8 mouse cellular contexts compared by ENCODE assay signal in genomic region chr6:122764446-122765297, GRCm38 (mm10). TPM values are rescaled to one million over a fixed set of nuclear protein-coding genes. Genes with fewer than 3 reads are reported as not detected.
DNase-seq lines count a peak whose midpoint lies in the region; ATAC-seq and TF ChIP-seq lines count a peak whose summit lies in the region.

No protein-coding gene starts in this region.

- peak; percentile 68 for ATAC-seq in lung, embryonic 14.5 days (ENCODE audit: insufficient read depth)
- ATAC-seq in frontal cortex, adult (ENCODE audit: low TSS enrichment): peak; percentile 60
- ATAC-seq in intestine, embryonic 15.5 days: peak; percentile 70
- peak; percentile 64 for ATAC-seq in liver, embryonic 11.5 days (replicated peaks; ENCODE audit: low FRiP score)
- ATAC-seq in neutrophil, adult 5-6 weeks (ENCODE audit: extremely low read depth, insufficient number of reproducible peaks, low FRiP score, poor library complexity, severe bottlenecking): peak; percentile 26; the same call in 1 of the 2 replicates

- peak; percentile 71 for TF ChIP-seq POLR2A in cerebellum, adult 2 months (IDR thresholded peaks at IDR 0.05; ENCODE audit: borderline replicate concordance, insufficient read depth, low read length)

- H3K27ac ChIP-seq in lung, embryonic 14.5 days (ENCODE audit: low read depth): no peak overlapping the region
- peak overlapping the region; percentile 89 for H3K27ac ChIP-seq in cerebellum, adult 2 months (ENCODE audit: insufficient read depth, low read length)
- H3K27ac ChIP-seq in intestine, embryonic 15.5 days: no peak overlapping the region
- peak overlapping the region; percentile 72 for H3K27ac ChIP-seq in liver, embryonic 11.5 days (ENCODE audit: low read depth, low read length)

- no peaks in the 10 kb centered on the region for H3K9me3 ChIP-seq in lung, embryonic 14.5 days (ENCODE audit: low read depth, low read length)
- no peaks in the 10 kb centered on the region for H3K9me3 ChIP-seq in intestine, embryonic 15.5 days
- H3K9me3 ChIP-seq in liver, embryonic 11.5 days (ENCODE audit: control insufficient read depth, low read length): no peaks in the 10 kb centered on the region

- H3K36me3 ChIP-seq in lung, embryonic 14.5 days (ENCODE audit: insufficient read depth): no peaks in the 10 kb centered on the region
- H3K36me3 ChIP-seq in intestine, embryonic 15.5 days: no peaks in the 10 kb centered on the region
- H3K36me3 ChIP-seq in liver, embryonic 11.5 days (ENCODE audit: control insufficient read depth, insufficient read depth, low read length): no peaks in the 10 kb centered on the region

- no peak for TF ChIP-seq CTCF in lung, embryonic 14.5 days (IDR thresholded peaks at IDR 0.05; ENCODE audit: low read depth)
- no peak for TF ChIP-seq CTCF in cerebellum, adult 2 months (IDR thresholded peaks at IDR 0.05; ENCODE audit: borderline replicate concordance, insufficient read depth, low read depth, low read length)

- peak overlapping the region; percentile 21 for H3K9ac ChIP-seq in lung, embryonic 14.5 days
- peak overlapping the region; percentile 37 for H3K9ac ChIP-seq in intestine, embryonic 15.5 days
- peak overlapping the region; percentile 68 for H3K9ac ChIP-seq in liver, embryonic 11.5 days (ENCODE audit: low read depth, low read length)

- H3K4me3 ChIP-seq in lung, embryonic 14.5 days (ENCODE audit: low read depth, low read length): peak overlapping the region; percentile 43
- peak overlapping the region; percentile 73 for H3K4me3 ChIP-seq in cerebellum, adult 2 months (replicated peaks; ENCODE audit: insufficient read depth, low read depth, low read length)
- peak overlapping the region; percentile 40 for H3K4me3 ChIP-seq in intestine, embryonic 15.5 days (replicated peaks)
- peak overlapping the region; percentile 49 for H3K4me3 ChIP-seq in liver, embryonic 11.5 days (ENCODE audit: low read depth, low read length)

- DNase-seq in lung, embryonic 14.5 days: peak; percentile 69
- DNase-seq in lung, postnatal 14 days: no peak
- DNase-seq in cerebellum, adult 2 months: peak; percentile 83 to 87
- peak; percentile 76 for DNase-seq in liver, embryonic 11.5 days (ENCODE audit: low spot score)
- DNase-seq in urinary bladder, postnatal 14 days (ENCODE audit: low spot score): no peak

- no peaks in the 10 kb centered on the region for H3K27me3 ChIP-seq in lung, embryonic 14.5 days (ENCODE audit: insufficient read depth, low read length)
- no peaks in the 10 kb centered on the region for H3K27me3 ChIP-seq in cerebellum, adult 2 months (ENCODE audit: control insufficient read depth, insufficient read depth, low read length)
- H3K27me3 ChIP-seq in intestine, embryonic 15.5 days (replicated peaks): no peaks in the 10 kb centered on the region
- H3K27me3 ChIP-seq in liver, embryonic 11.5 days (replicated peaks; ENCODE audit: control insufficient read depth, insufficient read depth, low read length): no peaks in the 10 kb centered on the region

- H3K4me1 ChIP-seq in lung, embryonic 14.5 days (ENCODE audit: insufficient read depth): no peaks in the 10 kb centered on the region; the same call in 1 of the 2 replicates
- H3K4me1 ChIP-seq in cerebellum, adult 2 months (ENCODE audit: control insufficient read depth, insufficient read depth, low read length): peaks cover 17% of the 10 kb centered on the region; the same call in 1 of the 2 replicates
- H3K4me1 ChIP-seq in intestine, embryonic 15.5 days (replicated peaks): peaks cover 12% of the 10 kb centered on the region; the same call in 1 of the 2 replicates
- peaks cover 44% of the 10 kb centered on the region for H3K4me1 ChIP-seq in liver, embryonic 11.5 days (replicated peaks; ENCODE audit: control insufficient read depth, insufficient read depth, low read length)

- WGBS in lung, embryonic 14.5 days: under 1% methylated on average over 56 of the region's 56 CpGs
- WGBS in cerebellum, adult 2 months: under 1% methylated on average over 56 of the region's 56 CpGs
- under 1% methylated on average over 56 of the region's 56 CpGs for WGBS in intestine, embryonic 15.5 days
- under 1% methylated on average over 55 of the region's 56 CpGs for WGBS in liver, embryonic 11.5 days

- H3K4me2 ChIP-seq in lung, embryonic 14.5 days: peak overlapping the region; percentile 94
- H3K4me2 ChIP-seq in intestine, embryonic 15.5 days (replicated peaks): peak overlapping the region; percentile 92
- peak overlapping the region; percentile 78 for H3K4me2 ChIP-seq in liver, embryonic 11.5 days

RNA-seq across cellular contexts. Expression of gene Slc2a3, which starts 36.8 kb away (rescaled TPM):
- polyA plus RNA-seq in lung, embryonic 14.5 days (2014; fragmentation: Nextera tagmentation; extraction: Ambion mirVana): 8.4 and 8.9 TPM in 2 replicates
- 102 and 112 TPM in 2 replicates for polyA plus RNA-seq in cerebellum, adult 2 months (2012; rRNA removed)
- 11.3 and 13.4 TPM in 2 replicates for polyA plus RNA-seq in intestine, embryonic 15.5 days (2015; fragmentation: Nextera tagmentation; extraction: Ambion mirVana)
- 59.4 and 66.8 TPM in 2 replicates for polyA plus RNA-seq in liver, embryonic 11.5 days (2014; fragmentation: Nextera tagmentation; extraction: Ambion mirVana)
- total RNA-seq in neutrophil, adult 5-6 weeks (2017): 315 and 331 TPM in 2 replicates

RNA-seq across cellular contexts. Expression of gene Foxj2, which starts 55.0 kb away (rescaled TPM):
- polyA plus RNA-seq in lung, embryonic 14.5 days (2014; fragmentation: Nextera tagmentation; extraction: Ambion mirVana): 6.7 and 7.5 TPM in 2 replicates
- 17.7 and 18.2 TPM in 2 replicates for polyA plus RNA-seq in cerebellum, adult 2 months (2012; rRNA removed)
- 3.9 and 4.5 TPM in 2 replicates for polyA plus RNA-seq in intestine, embryonic 15.5 days (2015; fragmentation: Nextera tagmentation; extraction: Ambion mirVana)
- 3.8 and 4.0 TPM in 2 replicates for polyA plus RNA-seq in liver, embryonic 11.5 days (2014; fragmentation: Nextera tagmentation; extraction: Ambion mirVana)
- 32.8 and 38.8 TPM in 2 replicates for total RNA-seq in neutrophil, adult 5-6 weeks (2017)

RNA-seq across cellular contexts. Expression of gene Nanog, which starts 57.4 kb away (rescaled TPM):
- polyA plus RNA-seq in lung, embryonic 14.5 days (2014; fragmentation: Nextera tagmentation; extraction: Ambion mirVana): 0.15 and 0.43 TPM in 2 replicates
- 0.07 and 0.13 TPM in 2 replicates for polyA plus RNA-seq in cerebellum, adult 2 months (2012; rRNA removed)
- 0.20 and 0.21 TPM in 2 replicates for polyA plus RNA-seq in intestine, embryonic 15.5 days (2015; fragmentation: Nextera tagmentation; extraction: Ambion mirVana)
- polyA plus RNA-seq in liver, embryonic 11.5 days (2014; fragmentation: Nextera tagmentation; extraction: Ambion mirVana): 0.08 and 0.09 TPM in 2 replicates
- not detected in 2 replicates for total RNA-seq in neutrophil, adult 5-6 weeks (2017)

Comparison
In these comparisons a context has a peak if more than half of its experiments do, and no peak if none do; other contexts are left out.
1. DNase-seq: peak in lung, embryonic 14.5 days (single experiment), cerebellum, adult 2 months (2 of 2) and liver, embryonic 11.5 days (single experiment); none in lung, postnatal 14 days (single experiment) and urinary bladder, postnatal 14 days (single experiment).
2. H3K27ac ChIP-seq: peak in cerebellum, adult 2 months (single experiment) and liver, embryonic 11.5 days (single experiment); none in lung, embryonic 14.5 days (single experiment) and intestine, embryonic 15.5 days (single experiment).
3. Peak in every context shown above with its lines, with median percentiles within 50 percentile points of each other: ATAC-seq, H3K4me2 ChIP-seq, H3K4me3 ChIP-seq and H3K9ac ChIP-seq.